ENCODE assay signal across 8 mouse cellular contexts in genomic region chr11:32216851-32217250, GRCm38 (mm10). TPM values are rescaled to one million over a fixed set of nuclear protein-coding genes. Genes with fewer than 3 reads are reported as not detected.
DNase-seq lines count a peak whose midpoint lies in the region; TF ChIP-seq lines count a peak whose summit lies in the region.

No protein-coding gene starts in this region.

- H3K36me3 ChIP-seq in liver, adult 2 months (ENCODE audit: control insufficient read depth, insufficient read depth, low read length), result no peaks in the 10 kb centered on the region

- peak; percentile 77 to 84 for DNase-seq in right cerebral cortex, adult 2 months (ENCODE audit: low spot score in 2 of 2)
- DNase-seq in right cerebral cortex, postnatal 36 days (ENCODE audit: low spot score in 2 of 2), result no peak
- peak; percentile 86 for DNase-seq in adipocyte (ENCODE audit: low spot score)
- peak; percentile 71 to 84 for DNase-seq in heart, postnatal 14 days
- peak; percentile 59 for DNase-seq in liver, adult 2 months (ENCODE audit: extremely low read depth, low read depth, low spot score)
- peak; percentile 89 for DNase-seq in naive thymus-derived CD4-positive, alpha-beta T cell, adult 2 months (ENCODE audit: low read depth)
- peak; percentile 77 for DNase-seq in thymus, postnatal 14 days

- WGBS in liver, adult 2 months, result 29% methylated on average over 8 of the region's 8 CpGs

- no peak overlapping the region for H3K27ac ChIP-seq in cortical plate, adult 2 months (ENCODE audit: insufficient read depth, low read length)
- H3K27ac ChIP-seq in liver, adult 2 months (replicated peaks; ENCODE audit: insufficient read depth, low read depth, low read length), result no peak overlapping the region

- H3K4me1 ChIP-seq in cortical plate, adult 2 months (ENCODE audit: control insufficient read depth, insufficient read depth, low read length), result no peaks in the 10 kb centered on the region
- 0 out of 2 replicates have a peak, but pooled peaks cover 2% of the 10 kb centered on the region for H3K4me1 ChIP-seq in liver, adult 2 months (ENCODE audit: control insufficient read depth, insufficient read depth, low read length)

- TF ChIP-seq POLR2A in cortical plate, adult 2 months (IDR thresholded peaks at IDR 0.05; ENCODE audit: extremely low read depth, insufficient read depth, low read length), result no peak
- no peak for TF ChIP-seq POLR2A in liver, adult 2 months (IDR thresholded peaks at IDR 0.05; ENCODE audit: extremely low read depth, insufficient read depth, low read length)

- no peaks in the 10 kb centered on the region for H3K27me3 ChIP-seq in liver, adult 2 months (ENCODE audit: control insufficient read depth, insufficient read depth, low read length)

- peak; percentile 84 for TF ChIP-seq CTCF in cortical plate, adult 2 months (IDR thresholded peaks at IDR 0.05; ENCODE audit: extremely low read depth, insufficient read depth, low read length)
- TF ChIP-seq CTCF in liver, adult 2 months (IDR thresholded peaks at IDR 0.05; ENCODE audit: low read depth, low read length), result peak; percentile 73

- H3K9ac ChIP-seq in liver, adult 2 months (ENCODE audit: low read depth, low read length), result no peak overlapping the region

- intact Hi-C loops in heart, postnatal 14 days (cut with DNase I), result loop anchor here (1.0 kb wide), 1 partner anchor 21 kb away; no protein-coding TSS in a partner anchor

- no peaks in the 10 kb centered on the region; the same call in 1 of the 2 replicates for H3K79me2 ChIP-seq in liver, adult 2 months (ENCODE audit: control insufficient read depth, insufficient read depth, low read length)

- H3K4me3 ChIP-seq in cortical plate, adult 2 months (ENCODE audit: insufficient read depth, low read length), result no peak overlapping the region
- H3K4me3 ChIP-seq in liver, adult 2 months (ENCODE audit: insufficient read depth, low read depth, low read length), result no peak overlapping the region

RNA-seq across cellular contexts. Expression of gene Rhbdf1, which starts 5.2 kb away (rescaled TPM):
- 25.6 and 26.9 TPM in 2 replicates for polyA plus RNA-seq in cortical plate, adult 2 months (2012; rRNA removed)
- 10 to 100 TPM; 22.3 to 23.3 TPM for total RNA-seq in heart, postnatal 14 days (2021)
- total RNA-seq in liver, adult 2 months (2014; rRNA removed), result 3.1 and 3.8 TPM in 2 replicates
- 11.1 and 18.0 TPM in 2 replicates for polyA plus RNA-seq in liver, adult 2 months (2012; rRNA removed)

RNA-seq across cellular contexts. Expression of gene Mpg, which starts 9.5 kb away (rescaled TPM):
- polyA plus RNA-seq in cortical plate, adult 2 months (2012; rRNA removed), result 14.2 and 15.4 TPM in 2 replicates
- 1 to 10 TPM; 6.5 to 8.5 TPM for total RNA-seq in heart, postnatal 14 days (2021)
- 9.0 and 10.3 TPM in 2 replicates for total RNA-seq in liver, adult 2 months (2014; rRNA removed)
- polyA plus RNA-seq in liver, adult 2 months (2012; rRNA removed), result 7.1 and 9.1 TPM in 2 replicates

RNA-seq across cellular contexts. Expression of gene Snrnp25, which starts 11.6 kb away (rescaled TPM):
- 51.8 and 57.0 TPM in 2 replicates for polyA plus RNA-seq in cortical plate, adult 2 months (2012; rRNA removed)
- 10 to 100 TPM; 11.4 to 11.5 TPM for total RNA-seq in heart, postnatal 14 days (2021)
- 10.9 and 11.7 TPM in 2 replicates for total RNA-seq in liver, adult 2 months (2014; rRNA removed)
- polyA plus RNA-seq in liver, adult 2 months (2012; rRNA removed), result 6.0 and 7.6 TPM in 2 replicates

RNA-seq across cellular contexts. Expression of gene Il9r, which starts 16.8 kb away (rescaled TPM):
- polyA plus RNA-seq in cortical plate, adult 2 months (2012; rRNA removed), result 0.06 and 0.15 TPM in 2 replicates
- under 1 TPM in 1 of 2 experiments, not detected in 1; 0.61 TPM for total RNA-seq in heart, postnatal 14 days (2021)
- 0.20 TPM in 1 of 2 replicates, not detected in the other for total RNA-seq in liver, adult 2 months (2014; rRNA removed)
- polyA plus RNA-seq in liver, adult 2 months (2012; rRNA removed), result 0.06 and 0.07 TPM in 2 replicates

RNA-seq across cellular contexts. Expression of gene Nprl3, which starts 50.7 kb away (rescaled TPM):
- polyA plus RNA-seq in cortical plate, adult 2 months (2012; rRNA removed), result 78.7 and 80.9 TPM in 2 replicates
- total RNA-seq in heart, postnatal 14 days (2021), result 10 to 100 TPM; 24.9 to 29.3 TPM
- 12.7 and 13.4 TPM in 2 replicates for total RNA-seq in liver, adult 2 months (2014; rRNA removed)
- 46.7 and 65.4 TPM in 2 replicates for polyA plus RNA-seq in liver, adult 2 months (2012; rRNA removed)

Comparison
In these comparisons a context has a peak if more than half of its experiments do, and no peak if none do; other contexts are left out.
1. DNase-seq: peak in right cerebral cortex, adult 2 months (2 of 2), adipocyte (single experiment), heart, postnatal 14 days (2 of 2), liver, adult 2 months (single experiment), naive thymus-derived CD4-positive, alpha-beta T cell, adult 2 months (single experiment) and thymus, postnatal 14 days (single experiment); none in right cerebral cortex, postnatal 36 days (0 of 2).